Mouse (Mus musculus): ENCODE data around the gene Jmjd1c. TPM values are rescaled to one million over a fixed set of nuclear protein-coding genes. Genes with fewer than 3 reads are reported as not detected.

Jmjd1c gene
- 15.0 and 15.7 TPM in 2 replicates for polyA plus RNA-seq (2015; fragmentation: Nextera tagmentation; extraction: Ambion mirVana)

DNA sequence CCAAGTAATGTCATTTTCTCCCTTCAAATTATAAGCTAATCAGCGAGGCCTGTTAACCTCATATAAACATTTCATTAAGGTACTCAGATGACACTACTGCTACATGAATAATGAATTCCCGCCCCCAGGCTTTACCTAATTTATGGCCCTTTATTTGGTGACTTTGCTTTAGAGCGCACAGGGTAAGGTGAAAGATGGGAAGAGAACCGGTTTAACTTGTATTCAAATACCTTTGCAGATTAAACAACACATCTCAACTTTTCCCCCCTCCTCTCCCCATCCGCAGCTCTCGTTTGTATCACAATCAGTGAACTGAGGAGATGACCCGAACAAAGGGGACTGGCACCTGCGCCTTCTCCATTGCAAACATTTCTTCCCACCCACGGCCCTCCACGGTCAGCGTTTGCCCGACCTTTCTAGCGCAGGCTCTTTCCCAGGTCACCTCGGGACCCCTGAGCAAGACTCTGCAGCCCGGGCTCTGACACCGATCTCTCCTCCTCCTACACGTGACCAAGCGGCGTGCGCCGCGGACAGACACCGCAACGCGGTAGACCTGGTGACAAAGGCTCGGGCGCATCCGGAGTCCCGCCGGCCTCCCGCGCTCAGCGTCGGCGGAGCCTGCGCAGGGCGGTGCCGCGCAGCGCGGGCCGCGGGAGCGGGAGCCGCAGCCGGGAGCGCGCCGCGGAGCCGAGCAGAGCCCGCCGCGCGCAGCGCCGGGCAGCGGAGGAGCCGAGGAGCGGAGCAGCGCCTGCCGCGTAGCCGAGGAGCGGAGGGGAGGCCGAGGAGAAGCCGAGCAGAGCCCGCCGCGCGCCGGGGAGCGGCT, at the start of gene Jmjd1c:
Jmjd1c (plus strand) TSS at position 328 of the 823 bp plus-strand sequence.
- Histone ChIP-seq H3K4me2 (ENCODE audit: low read depth, low read length) (peak within 1 kb of the TSS; percentile 91), H3K27me3 (ENCODE audit: insufficient read depth, low read length) (no peaks in the 10 kb centered on the region), H3K27ac (ENCODE audit: low read depth) (peak within 1 kb of the TSS; percentile 98), H3K4me3 (ENCODE audit: low read depth, low read length) (peak within 1 kb of the TSS; percentile 85), H3K36me3 (replicated peaks; ENCODE audit: insufficient read depth, low read length) (no peaks in the 10 kb centered on the region), H3K4me1 (ENCODE audit: insufficient read depth) (peaks cover 34% of the 10 kb centered on the region), H3K9me3 (ENCODE audit: low read length) (peaks cover 2% of the 10 kb centered on the region; the same call in 1 of the 2 replicates), H3K9ac (replicated peaks) (peak within 1 kb of the TSS; percentile 99)
- ATAC-seq (peak; percentile 83), DNase-seq (peak; percentile 81)
- TF ChIP-seq EP300 (IDR thresholded peaks at IDR 0.05; ENCODE audit: low read depth) (no peak), CTCF (IDR thresholded peaks at IDR 0.05; ENCODE audit: low read depth) (no peak)
- WGBS (ENCODE audit: insufficient replicate concordance), result 5% methylated on average over 60 of the region's 73 CpGs

DNA sequence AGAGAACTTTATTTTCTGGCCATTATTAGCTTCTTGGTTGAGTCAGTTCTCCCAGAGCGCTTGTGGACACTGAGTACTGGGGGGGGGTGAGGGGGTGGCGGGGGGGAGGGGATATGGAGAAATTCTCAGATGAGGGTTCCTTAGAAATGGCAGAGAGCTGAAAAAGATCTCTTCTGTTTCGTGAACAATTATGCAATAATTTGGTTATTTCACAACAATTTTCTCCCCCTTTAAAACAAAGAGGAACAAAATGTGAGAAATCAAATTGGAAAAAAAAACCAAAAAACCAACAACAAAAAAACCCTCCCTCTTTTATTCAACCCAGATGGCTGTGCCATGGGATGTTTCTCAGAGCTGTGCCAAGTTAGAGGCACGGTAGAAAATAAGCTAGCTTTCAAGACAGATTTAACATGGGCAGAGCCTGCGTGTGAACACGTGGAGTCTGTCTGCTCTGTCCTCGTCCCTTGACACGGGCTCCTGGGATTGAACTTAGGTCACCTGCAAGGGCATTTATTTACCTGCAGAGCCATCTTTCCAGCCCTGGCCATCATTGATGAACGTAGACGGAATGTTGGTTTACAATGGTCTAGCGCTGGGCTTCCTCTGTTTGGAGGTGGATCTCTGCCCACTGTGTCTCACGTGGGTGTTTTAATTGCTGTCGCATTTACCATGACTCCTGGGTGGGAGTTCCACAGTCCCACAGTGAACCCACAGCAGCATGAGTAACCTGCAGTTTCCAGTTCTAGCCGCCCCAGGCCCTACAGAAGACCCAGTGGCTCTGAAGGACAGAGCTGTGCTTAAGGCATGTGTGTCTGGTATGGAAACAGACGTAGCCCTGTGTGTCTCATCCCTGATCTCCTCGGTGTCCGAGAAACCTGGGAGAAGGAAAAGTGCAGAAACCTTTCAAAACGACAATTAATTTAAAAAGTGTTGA, 47.9 kb upstream of the Jmjd1c start:
- peaks cover 36% of the 10 kb centered on the region for H3K4me1 ChIP-seq (ENCODE audit: insufficient read depth)
- H3K9me3 ChIP-seq (ENCODE audit: low read length), result no peaks in the 10 kb centered on the region
- no peak overlapping the region for H3K4me2 ChIP-seq (ENCODE audit: low read depth, low read length)
- peak overlapping the region; percentile 60 for H3K27ac ChIP-seq (ENCODE audit: low read depth)
- whole genome bisulfite sequencing (ENCODE audit: insufficient replicate concordance), result 62% methylated on average over 18 of the region's 18 CpGs
- DNase-seq (no peak), ATAC-seq (0 out of 2 replicates have a peak, but pooled peaks have one; percentile 7)
- no peak for TF ChIP-seq EP300 (IDR thresholded peaks at IDR 0.05; ENCODE audit: low read depth)
- no peak for TF ChIP-seq CTCF (IDR thresholded peaks at IDR 0.05; ENCODE audit: low read depth)
- no peak overlapping the region for H3K4me3 ChIP-seq (ENCODE audit: low read depth, low read length)
- H3K36me3 ChIP-seq (replicated peaks; ENCODE audit: insufficient read depth, low read length), result no peaks in the 10 kb centered on the region
- no peaks in the 10 kb centered on the region for H3K27me3 ChIP-seq (ENCODE audit: insufficient read depth, low read length)
- H3K9ac ChIP-seq (replicated peaks), result no peak overlapping the region

DNA sequence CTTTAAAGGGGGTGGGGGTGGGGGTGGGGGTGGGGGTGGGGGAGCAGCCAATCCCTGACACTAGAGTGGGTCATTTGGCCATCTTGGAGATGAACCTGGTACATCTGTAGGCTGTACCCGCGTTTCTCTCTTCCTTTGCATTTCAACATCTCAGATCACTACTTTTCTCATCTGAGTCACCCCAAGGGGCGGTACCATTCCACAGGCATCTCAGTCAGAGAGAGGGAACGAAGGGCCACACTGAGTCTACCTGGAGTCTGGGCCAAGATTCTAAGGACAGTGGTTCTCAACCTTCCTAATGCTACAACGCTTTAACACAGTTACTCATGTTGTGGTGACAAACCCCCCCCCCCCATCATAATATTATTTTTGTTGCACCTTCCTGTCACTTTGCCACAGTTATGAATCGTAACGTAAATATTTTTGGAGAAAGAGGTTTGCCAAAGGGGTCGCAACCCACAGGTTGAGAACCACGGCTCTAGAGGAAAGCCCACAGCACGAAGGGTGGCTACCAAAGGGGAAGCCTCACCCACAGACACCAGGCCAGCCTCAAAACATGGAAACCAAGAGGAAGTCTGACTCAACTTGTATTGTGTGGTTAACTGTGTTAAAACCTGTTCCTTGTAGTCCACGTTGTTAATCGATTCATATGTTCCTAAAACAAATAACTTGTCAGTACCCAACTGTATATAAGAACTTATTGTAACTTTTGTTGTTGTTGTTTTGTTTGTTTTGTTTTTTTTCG, 46.9 kb upstream of the Jmjd1c start:
- Histone ChIP-seq H3K4me2 (ENCODE audit: low read depth, low read length) (no peak overlapping the region), H3K9me3 (ENCODE audit: low read length) (no peaks in the 10 kb centered on the region), H3K4me3 (ENCODE audit: low read depth, low read length) (no peak overlapping the region), H3K9ac (replicated peaks) (no peak overlapping the region), H3K27ac (ENCODE audit: low read depth) (0 out of 2 replicates have a peak overlapping the region, but pooled peaks have one; percentile 29), H3K36me3 (replicated peaks; ENCODE audit: insufficient read depth, low read length) (no peaks in the 10 kb centered on the region), H3K4me1 (ENCODE audit: insufficient read depth) (peaks cover 33% of the 10 kb centered on the region), H3K27me3 (ENCODE audit: insufficient read depth, low read length) (no peaks in the 10 kb centered on the region)
- no peak for TF ChIP-seq CTCF (IDR thresholded peaks at IDR 0.05; ENCODE audit: low read depth)
- no peak for TF ChIP-seq EP300 (IDR thresholded peaks at IDR 0.05; ENCODE audit: low read depth)
- ATAC-seq (0 out of 2 replicates have a peak, but pooled peaks have one; percentile 36), DNase-seq (no peak)
- 65% methylated on average over 13 of the region's 13 CpGs for WGBS (ENCODE audit: insufficient replicate concordance)

DNA sequence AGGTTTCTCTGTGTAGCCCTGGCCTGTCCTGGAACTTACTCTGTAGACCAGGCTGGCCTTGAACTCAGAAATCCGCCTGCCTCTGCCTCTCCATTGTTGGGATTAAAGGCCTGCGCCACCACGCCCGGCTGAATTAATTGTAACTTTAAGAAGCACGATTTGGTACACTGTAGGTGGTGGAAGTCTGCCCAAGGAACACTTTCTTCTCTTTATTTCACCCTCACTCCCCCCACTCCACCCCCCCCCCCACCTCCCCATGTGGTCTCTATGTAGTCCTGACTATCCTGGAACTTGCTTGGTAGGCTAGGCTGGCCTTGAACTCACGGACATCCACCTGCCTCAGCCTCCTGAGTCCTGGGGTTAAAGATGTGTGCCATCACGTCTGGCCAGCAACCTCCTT, 46.3 kb upstream of the Jmjd1c start:
- Histone ChIP-seq H3K27me3 (ENCODE audit: insufficient read depth, low read length) (no peaks in the 10 kb centered on the region), H3K4me2 (ENCODE audit: low read depth, low read length) (no peak overlapping the region), H3K36me3 (replicated peaks; ENCODE audit: insufficient read depth, low read length) (no peaks in the 10 kb centered on the region), H3K27ac (ENCODE audit: low read depth) (no peak overlapping the region), H3K4me1 (ENCODE audit: insufficient read depth) (peaks cover 33% of the 10 kb centered on the region), H3K4me3 (ENCODE audit: low read depth, low read length) (no peak overlapping the region), H3K9ac (replicated peaks) (no peak overlapping the region), H3K9me3 (ENCODE audit: low read length) (no peaks in the 10 kb centered on the region)
- 90% methylated on average over 7 of the region's 7 CpGs for WGBS (ENCODE audit: insufficient replicate concordance)
- no peak for TF ChIP-seq EP300 (IDR thresholded peaks at IDR 0.05; ENCODE audit: low read depth)
- TF ChIP-seq CTCF (IDR thresholded peaks at IDR 0.05; ENCODE audit: low read depth), result no peak
- DNase-seq (no peak), ATAC-seq (no peak)

DNA sequence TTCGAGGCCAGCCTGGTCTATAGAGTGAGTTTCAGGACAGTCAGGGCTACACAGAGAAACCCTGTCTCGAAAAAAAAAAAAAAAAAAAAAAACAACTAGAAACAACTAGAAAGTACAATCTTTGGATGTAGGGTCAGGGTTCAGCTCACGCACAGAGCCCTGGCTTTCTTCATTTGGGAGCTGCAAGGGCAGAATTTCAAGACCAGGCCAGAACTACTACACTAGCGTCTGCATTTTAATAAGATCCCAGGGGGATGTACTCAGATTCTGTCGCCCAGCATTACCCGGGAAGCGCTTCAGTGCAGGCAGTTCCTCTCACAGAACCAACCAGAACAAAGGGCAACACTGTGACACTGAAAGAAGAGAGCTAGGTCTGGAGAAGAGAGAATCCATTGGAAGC, 45.2 kb upstream of the Jmjd1c start:
- DNase-seq (no peak), ATAC-seq (no peak)
- TF ChIP-seq CTCF (IDR thresholded peaks at IDR 0.05; ENCODE audit: low read depth) (no peak), EP300 (IDR thresholded peaks at IDR 0.05; ENCODE audit: low read depth) (no peak)
- Histone ChIP-seq H3K4me1 (ENCODE audit: insufficient read depth) (peaks cover 40% of the 10 kb centered on the region), H3K27me3 (ENCODE audit: insufficient read depth, low read length) (no peaks in the 10 kb centered on the region), H3K4me2 (ENCODE audit: low read depth, low read length) (no peak overlapping the region), H3K9ac (replicated peaks) (no peak overlapping the region), H3K27ac (ENCODE audit: low read depth) (no peak overlapping the region; the same call in 1 of the 2 replicates), H3K9me3 (ENCODE audit: low read length) (no peaks in the 10 kb centered on the region), H3K36me3 (replicated peaks; ENCODE audit: insufficient read depth, low read length) (no peaks in the 10 kb centered on the region), H3K4me3 (ENCODE audit: low read depth, low read length) (no peak overlapping the region)
- WGBS (ENCODE audit: insufficient replicate concordance), result 68% methylated on average over 6 of the region's 7 CpGs

All from liver, postnatal 0 days (tissue).